Mouse (Mus musculus): ENCODE results near the gene 2810408A11Rik. TPM values are rescaled to one million over a fixed set of nuclear protein-coding genes. Genes with fewer than 3 reads are reported as not detected.

2810408A11Rik gene
- polyA plus RNA-seq, 1 experiment from 2014 or later, result 16.1 TPM

GRCm38 (mm10) chr11:69929712-69930111, 28.9 kb upstream of the 2810408A11Rik start:
- peaks cover 3% of the 10 kb centered on the region; the same call in 1 of the 2 replicates for H3K27me3 ChIP-seq
- H3K27ac ChIP-seq, result no peak overlapping the region
- H3K4me3 ChIP-seq (replicated peaks), result no peak overlapping the region
- no peak overlapping the region for H3K9ac ChIP-seq (replicated peaks)
- H3K36me3 ChIP-seq, result no peaks in the 10 kb centered on the region
- WGBS, result 85% methylated on average over 4 of the region's 4 CpGs
- H3K4me1 ChIP-seq (replicated peaks), result no peaks in the 10 kb centered on the region
- no peaks in the 10 kb centered on the region for H3K9me3 ChIP-seq
- no peak overlapping the region for H3K4me2 ChIP-seq (replicated peaks)
- no peak for ATAC-seq

- Histone ChIP-seq H3K36me3 (no peaks in the 10 kb centered on the region), H3K9me3 (no peaks in the 10 kb centered on the region), H3K9ac (replicated peaks) (no peak overlapping the region), H3K27ac (no peak overlapping the region), H3K4me1 (replicated peaks) (peaks cover 5% of the 10 kb centered on the region), H3K4me3 (replicated peaks) (no peak overlapping the region), H3K4me2 (replicated peaks) (no peak overlapping the region), H3K27me3 (no peaks in the 10 kb centered on the region)
- 90% methylated on average over 2 of the region's 2 CpGs for WGBS
- ATAC-seq, result no peak
These were observed 26.7 kb upstream of the 2810408A11Rik start for GRCm38 (mm10) chr11:69927501-69927900.

- Histone ChIP-seq H3K4me3 (replicated peaks) (0 out of 2 replicates have a peak overlapping the region, but pooled peaks have one; percentile 6), H3K36me3 (peaks cover 14% of the 10 kb centered on the region), H3K4me2 (replicated peaks) (no peak overlapping the region), H3K4me1 (replicated peaks) (peaks cover 29% of the 10 kb centered on the region), H3K27ac (0 out of 2 replicates have a peak overlapping the region, but pooled peaks have one; percentile 91), H3K9me3 (no peaks in the 10 kb centered on the region), H3K27me3 (no peaks in the 10 kb centered on the region), H3K9ac (replicated peaks) (peak overlapping the region; percentile 42; the same call in 1 of the 2 replicates)
- WGBS, result 74% methylated on average over 3 of the region's 3 CpGs
- no peak for ATAC-seq
These were observed 22.0 kb upstream of the 2810408A11Rik start for GRCm38 (mm10) chr11:69922796-69923195.

- H3K9me3 ChIP-seq, result no peaks in the 10 kb centered on the region
- H3K27ac ChIP-seq, result peak overlapping the region; percentile 91
- 2% methylated on average over 12 of the region's 12 CpGs for WGBS
- peak overlapping the region; percentile 89 for H3K4me3 ChIP-seq (replicated peaks)
- H3K4me2 ChIP-seq (replicated peaks), result peak overlapping the region; percentile 56
- H3K36me3 ChIP-seq, result peaks cover 20% of the 10 kb centered on the region
- no peak for ATAC-seq
- no peaks in the 10 kb centered on the region for H3K27me3 ChIP-seq
- peaks cover 29% of the 10 kb centered on the region for H3K4me1 ChIP-seq (replicated peaks)
- H3K9ac ChIP-seq (replicated peaks), result peak overlapping the region; percentile 67
These were observed 21.4 kb upstream of the 2810408A11Rik start for GRCm38 (mm10) chr11:69922012-69922756.

DNA sequence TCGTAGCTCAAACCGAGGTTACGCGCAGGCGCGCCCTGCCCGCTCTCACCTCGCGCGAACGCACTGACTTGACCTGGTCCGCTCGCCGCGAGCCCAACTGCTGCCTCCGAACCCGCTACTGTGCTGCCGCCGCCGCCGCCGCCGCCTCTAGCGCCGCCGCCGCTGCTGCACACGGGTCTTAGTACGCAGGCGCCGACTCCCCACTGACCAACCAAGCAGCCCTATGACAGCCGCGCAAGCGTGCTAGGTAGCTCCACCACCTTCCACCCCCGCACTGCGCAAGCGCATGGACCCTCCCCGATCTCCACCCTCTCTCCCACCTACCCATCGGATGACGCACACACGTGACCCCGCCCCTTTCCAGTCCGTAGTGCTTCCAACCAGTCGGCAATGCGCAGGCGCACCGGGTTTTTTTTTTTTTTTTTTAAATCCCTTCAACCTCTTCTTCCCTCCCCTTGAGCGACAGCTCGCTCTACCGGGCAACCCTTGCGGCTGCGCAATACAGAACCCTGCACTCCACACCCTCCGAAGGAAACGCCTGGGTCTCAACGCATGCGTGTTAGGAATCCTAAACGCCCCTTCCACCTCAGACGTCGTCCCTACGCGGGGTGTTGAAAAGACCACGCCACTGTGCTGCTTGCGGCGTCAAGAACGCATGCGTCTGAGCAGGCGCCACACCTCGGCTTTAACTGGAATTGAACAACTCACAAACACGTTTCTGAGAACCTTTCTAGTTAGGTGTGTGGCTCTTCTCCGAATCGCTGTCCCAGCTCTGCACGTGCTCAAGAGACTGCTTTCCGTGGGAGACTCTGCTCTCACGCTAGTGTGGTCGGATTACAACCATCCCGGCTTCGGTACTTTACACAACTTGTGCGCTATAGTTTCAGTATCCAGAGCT, 20.6 kb upstream of the 2810408A11Rik start, which contains the start of gene Eif5a:
Eif5a (minus strand) TSS at position 845 of the 898 bp plus-strand sequence.
- H3K4me1 ChIP-seq (replicated peaks), result peaks cover 30% of the 10 kb centered on the region
- peak; percentile 97 for ATAC-seq
- peak within 1 kb of the TSS; percentile 91 for H3K4me2 ChIP-seq (replicated peaks)
- no peaks in the 10 kb centered on the region for H3K9me3 ChIP-seq
- H3K27ac ChIP-seq, result peak within 1 kb of the TSS; percentile 92
- peak within 1 kb of the TSS; percentile 92 for H3K9ac ChIP-seq (replicated peaks)
- under 1% methylated on average over 78 of the region's 78 CpGs for WGBS
- H3K4me3 ChIP-seq (replicated peaks), result peak within 1 kb of the TSS; percentile 89
- H3K27me3 ChIP-seq, result no peaks in the 10 kb centered on the region
- H3K36me3 ChIP-seq, result peaks cover 28% of the 10 kb centered on the region

DNA sequence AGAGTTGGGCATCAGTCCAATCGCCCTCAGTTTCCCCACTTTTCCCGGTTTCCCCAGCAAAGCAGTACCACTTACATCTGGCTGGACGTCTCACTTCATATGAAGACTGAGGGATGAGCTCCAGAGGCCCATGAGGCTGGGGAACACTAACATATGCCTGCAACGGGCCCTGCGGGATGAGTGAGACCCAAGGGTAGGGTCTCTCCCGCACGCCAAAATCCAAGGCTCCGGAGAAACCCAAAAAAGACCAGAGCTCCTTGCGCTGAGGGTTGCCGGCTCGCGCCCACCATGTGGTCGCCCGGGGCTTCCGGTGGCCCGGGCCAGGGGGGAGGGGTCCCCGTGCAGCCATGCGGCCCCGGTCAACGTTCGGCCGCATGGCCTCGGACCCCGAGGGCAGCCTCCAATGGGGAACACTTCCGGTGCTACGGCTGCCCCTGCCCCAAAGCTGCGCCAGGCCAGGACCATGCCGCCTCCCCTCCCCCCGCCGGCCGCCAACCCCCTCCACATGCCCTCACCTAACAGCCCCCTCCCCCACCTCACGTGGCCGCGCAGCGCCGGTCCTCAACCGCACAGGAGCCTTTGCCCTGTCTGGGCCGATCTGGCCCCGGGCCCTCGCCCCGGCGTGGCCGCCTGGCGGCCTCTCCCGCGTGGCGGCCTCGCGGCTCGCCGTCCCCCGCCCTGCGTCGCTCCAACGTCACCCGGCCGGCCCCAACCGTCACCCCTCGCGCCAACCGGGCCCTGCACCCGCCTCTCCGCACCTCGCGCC, 19.7 kb upstream of the 2810408A11Rik start:
- Histone ChIP-seq H3K27me3 (no peaks in the 10 kb centered on the region), H3K4me2 (replicated peaks) (peak overlapping the region; percentile 91), H3K4me3 (replicated peaks) (peak overlapping the region; percentile 89), H3K9ac (replicated peaks) (peak overlapping the region; percentile 92), H3K36me3 (peaks cover 37% of the 10 kb centered on the region), H3K9me3 (no peaks in the 10 kb centered on the region), H3K27ac (peak overlapping the region; percentile 92), H3K4me1 (replicated peaks) (peaks cover 39% of the 10 kb centered on the region)
- peak; percentile 62 for ATAC-seq
- WGBS, result under 1% methylated on average over 46 of the region's 65 CpGs

GRCm38 (mm10) chr11:69919661-69920265, 19.0 kb upstream of the 2810408A11Rik start:
- Histone ChIP-seq H3K9ac (replicated peaks) (peak overlapping the region; percentile 92), H3K4me1 (replicated peaks) (peaks cover 46% of the 10 kb centered on the region), H3K4me3 (replicated peaks) (peak overlapping the region; percentile 89), H3K36me3 (peaks cover 44% of the 10 kb centered on the region), H3K9me3 (no peaks in the 10 kb centered on the region), H3K4me2 (replicated peaks) (peak overlapping the region; percentile 91), H3K27me3 (no peaks in the 10 kb centered on the region), H3K27ac (peak overlapping the region; percentile 92)
- no peak for ATAC-seq
- 1% methylated on average over 17 of the region's 17 CpGs for WGBS

GRCm38 (mm10) chr11:69919053-69919452, 18.3 kb upstream of the 2810408A11Rik start:
- ATAC-seq, result no peak
- Histone ChIP-seq H3K9me3 (no peaks in the 10 kb centered on the region), H3K27me3 (no peaks in the 10 kb centered on the region), H3K4me3 (replicated peaks) (peak overlapping the region; percentile 89), H3K9ac (replicated peaks) (peak overlapping the region; percentile 92), H3K4me2 (replicated peaks) (peak overlapping the region; percentile 91), H3K36me3 (peaks cover 45% of the 10 kb centered on the region), H3K27ac (peak overlapping the region; percentile 92; the same call in 1 of the 2 replicates), H3K4me1 (replicated peaks) (peaks cover 52% of the 10 kb centered on the region)
- 86% methylated on average over 9 of the region's 9 CpGs for WGBS

DNA sequence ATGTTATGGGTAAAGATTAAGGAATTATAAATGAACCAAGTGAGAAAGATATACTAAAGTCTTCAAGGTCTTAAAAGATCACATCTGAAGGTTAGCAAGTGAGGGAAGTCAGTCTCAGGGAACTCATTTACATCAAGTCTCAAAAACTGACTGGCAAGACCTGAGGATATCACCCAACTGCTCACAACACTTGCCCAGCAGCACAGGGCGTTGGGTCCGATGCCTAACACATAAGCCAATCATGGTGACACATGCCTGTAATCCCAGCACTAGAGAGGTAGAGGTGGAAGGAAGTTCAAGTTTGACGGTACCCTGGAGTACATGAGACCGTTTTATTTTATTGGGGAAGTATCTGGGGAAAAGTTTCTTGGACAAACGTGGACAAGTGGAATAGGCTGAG, 17.3 kb upstream of the 2810408A11Rik start:
- Histone ChIP-seq H3K4me2 (replicated peaks) (no peak overlapping the region), H3K27ac (no peak overlapping the region), H3K36me3 (peaks cover 48% of the 10 kb centered on the region), H3K4me1 (replicated peaks) (peaks cover 57% of the 10 kb centered on the region), H3K4me3 (replicated peaks) (no peak overlapping the region), H3K9me3 (no peaks in the 10 kb centered on the region), H3K9ac (replicated peaks) (no peak overlapping the region), H3K27me3 (no peaks in the 10 kb centered on the region)
- WGBS, result 89% methylated on average over 5 of the region's 5 CpGs
- ATAC-seq, result no peak

DNA sequence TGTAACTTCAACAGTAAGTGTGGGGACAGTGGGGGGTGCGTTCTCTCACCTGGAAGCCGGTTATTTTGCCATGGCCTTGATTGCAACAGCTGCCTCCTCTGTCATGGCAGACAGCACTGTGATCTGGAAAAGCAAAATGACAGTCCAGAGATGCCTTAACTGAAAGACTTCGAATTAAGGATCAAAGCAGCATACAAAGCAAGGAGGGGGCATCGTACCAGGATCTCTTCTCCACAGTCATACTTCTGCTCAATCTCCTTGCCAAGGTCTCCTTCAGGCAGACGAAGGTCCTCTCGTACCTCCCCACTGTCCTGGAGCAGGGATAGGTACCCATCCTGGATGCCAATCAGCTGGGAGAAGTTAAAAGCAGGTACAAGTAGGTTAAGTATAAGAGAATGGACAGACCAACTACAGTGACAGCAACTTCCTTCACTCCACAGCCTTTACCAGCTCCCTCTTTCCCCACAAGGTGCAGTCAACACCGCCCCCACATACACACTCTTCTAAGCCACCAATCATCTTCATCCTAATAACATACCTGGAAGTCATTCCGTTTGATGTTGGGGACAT, 16.7 kb upstream of the 2810408A11Rik start:
- H3K9me3 ChIP-seq, result no peaks in the 10 kb centered on the region
- 85% methylated on average over 8 of the region's 8 CpGs for WGBS
- no peaks in the 10 kb centered on the region for H3K27me3 ChIP-seq
- no peak overlapping the region for H3K27ac ChIP-seq
- ATAC-seq, result no peak
- H3K4me2 ChIP-seq (replicated peaks), result no peak overlapping the region
- peaks cover 57% of the 10 kb centered on the region for H3K4me1 ChIP-seq (replicated peaks)
- no peak overlapping the region for H3K9ac ChIP-seq (replicated peaks)
- H3K4me3 ChIP-seq (replicated peaks), result no peak overlapping the region
- peaks cover 55% of the 10 kb centered on the region for H3K36me3 ChIP-seq
